Mouse (Mus musculus) CH12.LX (cell line): ENCODE measurements around the gene Cpb2.

Experiments used
- ELF1 ChIP-seq: IDR thresholded peaks from 2 replicates; pipeline ENCODE4 v1.6.1; 2014; ENCODE audit warnings: low read depth, mild to moderate bottlenecking, inconsistent platforms, low read length, improper control_type of control experiment
- EP300 ChIP-seq: IDR thresholded peaks from 2 replicates; pipeline ENCODE4 v1.6.1; 2011; ENCODE audit warnings: low read length, improper control_type of control experiment
- HCFC1 ChIP-seq: IDR thresholded peaks from 2 replicates; pipeline ENCODE4 v1.6.1; 2012; ENCODE audit warnings: low read depth, mild to moderate bottlenecking, inconsistent platforms, low read length, improper control_type of control experiment
- NRF1 ChIP-seq: IDR thresholded peaks from 2 replicates; pipeline ENCODE4 v1.6.1; 2014; ENCODE audit warnings: low read depth, mild to moderate bottlenecking, inconsistent platforms, low read length, improper control_type of control experiment, moderate library complexity
- TCF12 ChIP-seq: IDR thresholded peaks from 2 replicates; pipeline ENCODE4 v1.6.1; 2014; ENCODE audit warnings: low read depth, mild to moderate bottlenecking, inconsistent platforms, low read length, improper control_type of control experiment

- TF ChIP-seq ELF1 (no peak), EP300 (no peak), TCF12 (no peak), HCFC1 (no peak), NRF1 (no peak)
Measured at GRCm38 (mm10) chr14:75242087-75242486, at the start of gene Cpb2.
